In genomic region chr7:114322531-114323441, GRCm38 (mm10) we compare ENCODE assay signal across 9 mouse cellular contexts. TPM values are rescaled to one million over a fixed set of nuclear protein-coding genes. Genes with fewer than 3 reads are reported as not detected.
DNase-seq lines count a peak whose midpoint lies in the region; ATAC-seq lines count a peak whose summit lies in the region.
"Had no signal": no experiment of that assay in that cellular context is flagged by ENCODE, and none has a peak within 500 bp of the region (broad histone marks: within the 10 kb centered on the region; RNA-seq: fewer than 3 reads in every experiment).

No protein-coding gene starts in this region.

- DNase-seq in lung, postnatal 25 days (ENCODE audit: low spot score) = no peak
- peak; percentile 21 for DNase-seq in heart, postnatal 25 days (ENCODE audit: low spot score)
- peak; percentile 36 for DNase-seq in urinary bladder, postnatal 14 days (ENCODE audit: low spot score)
- no peak for DNase-seq in left cerebral cortex, adult 11 months (ENCODE audit: low spot score)
- DNase-seq: adrenal gland, adult 8-10 months had no signal

- no peak overlapping the region for H3K4me3 ChIP-seq in lung, embryonic 15.5 days
- H3K4me3 ChIP-seq in limb, embryonic 13.5 days = no peak overlapping the region
- no peak overlapping the region for H3K4me3 ChIP-seq in midbrain, embryonic 13.5 days (replicated peaks)
- H3K4me3 ChIP-seq: hindbrain, embryonic 15.5 days had no signal

- peak overlapping the region; percentile 27; the same call in 1 of the 2 replicates for H3K27ac ChIP-seq in lung, embryonic 15.5 days
- H3K27ac ChIP-seq in limb, embryonic 13.5 days = peak overlapping the region; percentile 84
- H3K27ac ChIP-seq in midbrain, embryonic 13.5 days = no peak overlapping the region
- H3K27ac ChIP-seq: hindbrain, embryonic 15.5 days had no signal

- no peaks in the 10 kb centered on the region for H3K27me3 ChIP-seq in lung, embryonic 15.5 days
- H3K27me3 ChIP-seq in limb, embryonic 13.5 days = no peaks in the 10 kb centered on the region
- no peaks in the 10 kb centered on the region for H3K27me3 ChIP-seq in midbrain, embryonic 13.5 days
- H3K27me3 ChIP-seq: hindbrain, embryonic 15.5 days had no signal

- H3K9ac ChIP-seq in lung, embryonic 15.5 days = no peak overlapping the region
- no peak overlapping the region for H3K9ac ChIP-seq in limb, embryonic 13.5 days
- H3K9ac ChIP-seq in midbrain, embryonic 13.5 days (replicated peaks) = no peak overlapping the region
- H3K9ac ChIP-seq: hindbrain, embryonic 15.5 days had no signal

- whole genome bisulfite sequencing in lung, embryonic 15.5 days = 37% methylated on average over 9 of the region's 9 CpGs
- WGBS in limb, embryonic 13.5 days = 23% methylated on average over 9 of the region's 9 CpGs
- 86% methylated on average over 9 of the region's 9 CpGs for WGBS in midbrain, embryonic 13.5 days

- H3K9me3 ChIP-seq in lung, embryonic 15.5 days = no peaks in the 10 kb centered on the region
- no peaks in the 10 kb centered on the region for H3K9me3 ChIP-seq in limb, embryonic 13.5 days
- no peaks in the 10 kb centered on the region for H3K9me3 ChIP-seq in midbrain, embryonic 13.5 days
- H3K9me3 ChIP-seq: hindbrain, embryonic 15.5 days had no signal

- peaks cover 15% of the 10 kb centered on the region for H3K4me1 ChIP-seq in lung, embryonic 15.5 days
- H3K4me1 ChIP-seq in limb, embryonic 13.5 days = peaks cover 33% of the 10 kb centered on the region
- no peaks in the 10 kb centered on the region for H3K4me1 ChIP-seq in midbrain, embryonic 13.5 days (replicated peaks)

- peak; percentile 79 for ATAC-seq in lung, embryonic 15.5 days (ENCODE audit: borderline replicate concordance, extremely low read depth, low FRiP score, low TSS enrichment)
- peak; percentile 91 for ATAC-seq in limb, embryonic 13.5 days (ENCODE audit: low FRiP score, low read depth)
- ATAC-seq in midbrain, embryonic 13.5 days = no peak

- intact Hi-C loops in heart, postnatal 25 days (cut with DNase I) = no loop called here

- H3K4me2 ChIP-seq in lung, embryonic 15.5 days = no peak overlapping the region
- peak overlapping the region; percentile 41 for H3K4me2 ChIP-seq in limb, embryonic 13.5 days (replicated peaks)
- no peak overlapping the region for H3K4me2 ChIP-seq in midbrain, embryonic 13.5 days (replicated peaks)
- H3K4me2 ChIP-seq: hindbrain, embryonic 15.5 days had no signal

- no peaks in the 10 kb centered on the region for H3K36me3 ChIP-seq in lung, embryonic 15.5 days
- no peaks in the 10 kb centered on the region for H3K36me3 ChIP-seq in limb, embryonic 13.5 days
- no peaks in the 10 kb centered on the region for H3K36me3 ChIP-seq in midbrain, embryonic 13.5 days
- H3K36me3 ChIP-seq: hindbrain, embryonic 15.5 days had no signal

RNA-seq across cellular contexts. Expression of gene Psma1, which starts 46.9 kb away (rescaled TPM):
- 430 and 442 TPM in 2 replicates for polyA plus RNA-seq in lung, embryonic 15.5 days (2015; fragmentation: Nextera tagmentation; extraction: Ambion mirVana)
- 100 to 1,000 TPM; 134 to 146 TPM for total RNA-seq in heart, postnatal 25 days (2021)
- 408 and 411 TPM in 2 replicates for polyA plus RNA-seq in limb, embryonic 13.5 days (2015; fragmentation: Nextera tagmentation; extraction: Ambion mirVana)
- 416 and 422 TPM in 2 replicates for polyA plus RNA-seq in midbrain, embryonic 13.5 days (2015; fragmentation: Nextera tagmentation; extraction: Ambion mirVana)

Comparison
In these comparisons a context has a peak if more than half of its experiments do, and no peak if none do; other contexts are left out.
1. DNase-seq: peak in heart, postnatal 25 days (single experiment) and urinary bladder, postnatal 14 days (single experiment); none in lung, postnatal 25 days (single experiment) and left cerebral cortex, adult 11 months (single experiment).